In the genomic region with DNA sequence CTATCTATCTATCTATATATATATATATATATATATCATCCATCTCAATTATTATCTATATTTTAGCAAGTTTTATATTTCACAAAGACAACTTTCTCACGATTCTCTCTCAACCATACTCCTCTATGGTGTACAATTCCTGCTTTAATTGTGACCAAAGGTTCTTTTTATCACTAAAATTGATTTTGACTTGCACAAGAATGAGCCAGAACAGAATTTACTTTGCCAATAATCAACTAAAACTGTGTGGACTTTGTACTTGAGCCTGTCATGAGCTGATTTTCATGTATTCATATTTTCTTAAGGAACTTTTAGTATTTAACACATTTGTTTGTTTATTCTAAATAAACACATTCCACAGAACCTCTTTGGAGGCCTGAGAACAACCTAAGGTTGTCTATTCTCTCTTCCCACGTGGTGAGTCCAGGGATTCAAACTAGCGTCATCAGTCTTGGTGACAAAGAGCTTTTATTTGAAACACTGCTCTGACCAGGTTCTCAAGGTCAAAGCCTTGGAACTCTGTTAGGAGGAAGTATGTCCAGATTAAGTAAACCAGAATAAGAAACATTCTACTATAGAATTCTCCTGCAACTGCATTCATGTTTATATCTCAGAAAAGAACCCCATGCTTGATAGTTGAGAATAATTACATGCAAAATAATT, we compare ENCODE assay signal across 15 mouse cellular contexts.
DNase-seq lines count a peak whose midpoint lies in the region.
"Had no signal": no experiment of that assay in that cellular context is flagged by ENCODE, and none has a peak within 500 bp of the region (broad histone marks: within the 10 kb centered on the region; RNA-seq: fewer than 3 reads in every experiment).

No protein-coding gene starts in this region.

- peak; percentile 22 for DNase-seq in adrenal gland, postnatal 10 days
- no peak for DNase-seq in adrenal gland, postnatal 25 days
- DNase-seq in kidney, adult 9 months, result peak; percentile 53
- DNase-seq in kidney, postnatal 10 days, result no peak
- DNase-seq in testis, postnatal 14 days (ENCODE audit: low spot score), result peak; percentile 18
- no peak for DNase-seq in testis, postnatal 10 days (ENCODE audit: low spot score)
- DNase-seq in frontal cortex, postnatal 14 days (ENCODE audit: low spot score in 2 of 2), result no peak
- DNase-seq: cerebellum, adult 18-20 months; cerebellum, adult 9-11 months; forebrain, postnatal 0 days; gastrocnemius, adult 2 months; gastrocnemius, postnatal 25 days; heart, adult 11 months; heart, postnatal 14 days; kidney, adult 11 months had no signal

Comparison
In these comparisons a context has a peak if more than half of its experiments do, and no peak if none do; other contexts are left out.
1. DNase-seq: peak in adrenal gland, postnatal 10 days (single experiment), kidney, adult 9 months (single experiment) and testis, postnatal 14 days (single experiment); none in adrenal gland, postnatal 25 days (single experiment), kidney, postnatal 10 days (single experiment), testis, postnatal 10 days (single experiment) and frontal cortex, postnatal 14 days (0 of 2).